Mouse (Mus musculus) neutrophil, adult 83 days (primary cell): ENCODE results near the gene Klhdc4. TPM values are rescaled to one million over a fixed set of nuclear protein-coding genes. Genes with fewer than 3 reads are reported as not detected.

ENCODE experiments used
- total RNA-seq, 2 experiments: library from RNA; stranded (reverse); gene quantifications; one replicate each; pipeline ENCODE4 v1.2.4; 2023

The Klhdc4 gene
- total RNA-seq = 10 to 100 TPM; 38.4 to 41.2 TPM

GRCm38 (mm10) chr8:121829048-121829776 lies at the start of gene Klhdc4:
TSS of gene Klhdc4 (minus strand) at chr8:121829569.

Other genes starting within 250 kb of the Klhdc4 start
- gene Map1lc3b, start 239.2 kb downstream of the Klhdc4 start, total RNA-seq = 100 to 1,000 TPM; 294 to 315 TPM
- gene Zcchc14, start 176.7 kb downstream of the Klhdc4 start, total RNA-seq = under 1 TPM; 0.04 to 0.13 TPM
- gene Jph3, start 99.9 kb downstream of the Klhdc4 start, total RNA-seq = not detected
- 10 to 100 TPM; 20.6 to 21.4 TPM for gene Slc7a5, start 78.1 kb upstream of the Klhdc4 start, total RNA-seq
- under 1 TPM in 1 of 2 experiments, not detected in 1; 0.28 TPM for gene Car5a, start 115.3 kb upstream of the Klhdc4 start, total RNA-seq
- 10 to 100 TPM; 25.6 to 39.0 TPM for gene Banp, start 120.2 kb upstream of the Klhdc4 start, total RNA-seq